Mouse (Mus musculus) embryonic facial prominence, embryonic 11.5 days (tissue): ENCODE data around the gene Rtl8c. TPM values are rescaled to one million over a fixed set of nuclear protein-coding genes. Genes with fewer than 3 reads are reported as not detected.
"Not testable (repeated sequence)": the region's sequence is repeated elsewhere in the genome, so short reads cannot be mapped to it uniquely, and the experiment has no call there.

Experiments
- ATAC-seq: fragments of 200-750 bp; cut with Nextera tagmentation; replicated peaks from 2 replicates; pipeline ENCODE4 v1.8.0; 2017; ENCODE audit warnings: low read depth; ENCODE audit not compliant: insufficient number of reproducible peaks, low FRiP score, low TSS enrichment
- DNase-seq: peaks from one replicate; pipeline ENCODE4 v3.0.0-alpha.2; 2015; ENCODE audit warnings: low spot score
- H3K27ac ChIP-seq: fragments of 300-500 bp; sonication (generic); replicated peaks from 2 replicates; pipeline ENCODE4 v1.5.1; 2014; ENCODE audit warnings: mild to moderate bottlenecking, low read depth, low read length, control low read depth
- H3K27me3 ChIP-seq: fragments of 300-500 bp; sonication (generic); 2 replicates; pipeline ENCODE4 v1.6.1; 2014; ENCODE audit warnings: mild to moderate bottlenecking, low read length, moderate library complexity, mixed read lengths; ENCODE audit not compliant: control insufficient read depth, insufficient read depth
- H3K36me3 ChIP-seq: fragments of 300-500 bp; sonication (generic); replicated peaks from 2 replicates; pipeline ENCODE4 v1.6.1; 2014; ENCODE audit warnings: low read depth, mild to moderate bottlenecking, low read length, moderate library complexity, mixed read lengths; ENCODE audit not compliant: control insufficient read depth, insufficient read depth
- H3K4me1 ChIP-seq: fragments of 300-500 bp; sonication (generic); 2 replicates; pipeline ENCODE4 v1.6.1; 2014; ENCODE audit warnings: low read length, mixed read lengths; ENCODE audit not compliant: control insufficient read depth, insufficient read depth
- H3K4me2 ChIP-seq: fragments of 300-500 bp; sonication (generic); 2 replicates; pipeline ENCODE4 v1.6.1; 2014; ENCODE audit warnings: low read depth, mild to moderate bottlenecking, control low read depth, low read length, moderate library complexity
- H3K4me3 ChIP-seq: fragments of 300-500 bp; sonication (generic); 2 replicates; pipeline ENCODE4 v1.5.1; 2014; ENCODE audit warnings: low read depth, low read length, control low read depth
- H3K9ac ChIP-seq: fragments of 300-500 bp; sonication (generic); replicated peaks from 2 replicates; pipeline ENCODE4 v1.6.1; 2014; ENCODE audit warnings: mild to moderate bottlenecking, control low read depth, low read length
- H3K9me3 ChIP-seq: fragments of 300-500 bp; sonication (generic); replicated peaks from 2 replicates; pipeline ENCODE4 v1.6.1; 2016; ENCODE audit warnings: mild to moderate bottlenecking, low read length, inconsistent platforms, mixed read lengths; ENCODE audit not compliant: control insufficient read depth
- WGBS: fragments of 180-500 bp; shearing (Covaris S2); extraction: QIAGEN DNeasy Blood & Tissue Kit; methylation state at CpG from one replicate; pipeline ENCODE4 v1.1.7; 2014; 5-methylcytosine and 5-hydroxymethylcytosine counted together
- polyA plus RNA-seq: library from polyadenylated mRNA; unstranded; fragments of >200 nt; fragmentation: Nextera tagmentation; extraction: Ambion mirVana; gene quantifications from 2 replicates; pipeline ENCODE4 v1.2.1, GENCODE M21; 2014

Rtl8c gene
- polyA plus RNA-seq: 21.3 and 27.6 TPM in 2 replicates

GRCm38 (mm10) chrX:53607242-53608121 is at the start of gene Rtl8c:
TSS of gene Rtl8c (plus strand) at chrX:53608032.
- ATAC-seq (peak; percentile 87), DNase-seq (peak; percentile 74)
- Histone ChIP-seq H3K4me2 (peak within 1 kb of the TSS; percentile 55), H3K9me3 (no peaks in the 10 kb centered on the region), H3K4me3 (peak within 1 kb of the TSS; percentile 34), H3K4me1 (no peaks in the 10 kb centered on the region), H3K27me3 (no peaks in the 10 kb centered on the region), H3K27ac (no peak within 1 kb of the TSS), H3K9ac (peak within 1 kb of the TSS; percentile 47), H3K36me3 (no peaks in the 10 kb centered on the region)
- WGBS: 25% methylated on average over 19 of the region's 20 CpGs

DNA sequence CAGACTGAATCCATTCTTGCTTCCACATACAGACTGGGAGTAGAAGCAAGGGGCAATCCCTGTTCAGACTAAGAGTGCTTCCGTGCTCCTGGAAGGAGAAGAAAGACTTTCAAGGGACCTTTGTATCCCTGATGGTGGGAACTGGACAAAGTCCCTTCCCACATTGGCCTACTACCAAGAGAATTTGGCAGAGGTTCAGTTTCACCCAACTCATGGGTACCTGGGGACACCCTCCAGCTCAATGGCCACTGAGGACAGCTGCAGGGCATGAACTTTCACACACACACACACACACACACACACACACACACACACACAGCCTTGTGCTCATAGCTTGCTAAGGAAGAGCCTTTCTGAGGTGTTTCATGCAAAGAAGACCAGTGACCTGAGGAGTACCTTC is 28.5 kb upstream of the Rtl8c start:
- Histone ChIP-seq H3K9me3 (no peaks in the 10 kb centered on the region), H3K4me1 (no peaks in the 10 kb centered on the region), H3K27ac (no peak overlapping the region), H3K4me2 (no peak overlapping the region), H3K36me3 (no peaks in the 10 kb centered on the region), H3K9ac (no peak overlapping the region), H3K4me3 (no peak overlapping the region), H3K27me3 (no peaks in the 10 kb centered on the region)
- ATAC-seq (no peak), DNase-seq (no peak)
- WGBS: 100% methylated on average over 1 of the region's 1 CpGs

DNA sequence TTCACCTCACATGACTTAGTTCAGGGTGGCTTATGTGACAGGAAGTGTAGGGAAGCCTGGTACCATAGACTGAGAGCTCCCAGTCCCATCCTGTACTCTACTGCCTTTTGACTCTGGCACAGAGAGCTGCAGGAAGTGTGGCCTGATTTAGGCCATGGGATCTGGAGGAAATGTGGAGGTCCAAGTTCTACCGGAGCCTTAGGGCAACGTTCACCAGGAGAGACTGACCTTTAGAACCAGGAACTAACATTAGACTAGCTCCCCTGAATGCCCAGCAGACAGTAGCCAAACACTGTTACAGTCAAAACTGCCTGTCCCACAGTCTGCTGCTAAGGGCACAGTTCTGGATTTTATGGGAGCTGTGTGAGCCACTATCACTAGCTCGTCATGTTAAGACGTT is 26.4 kb upstream of the Rtl8c start:
- not testable (repeated sequence) for DNase-seq, H3K36me3 ChIP-seq, ATAC-seq, H3K9me3 ChIP-seq, H3K4me3 ChIP-seq, H3K9ac ChIP-seq, H3K4me2 ChIP-seq, H3K27me3 ChIP-seq, H3K4me1 ChIP-seq, H3K27ac ChIP-seq
- 86% methylated on average over 2 of the region's 4 CpGs for WGBS

- not testable (repeated sequence) for ATAC-seq, H3K4me1 ChIP-seq, DNase-seq, H3K27me3 ChIP-seq, H3K36me3 ChIP-seq, H3K27ac ChIP-seq, H3K9ac ChIP-seq, H3K9me3 ChIP-seq, H3K4me2 ChIP-seq, H3K4me3 ChIP-seq
- WGBS: 60% methylated on average over 2 of the region's 4 CpGs
Measured at GRCm38 (mm10) chrX:53583404-53583803, 24.4 kb upstream of the Rtl8c start.

DNA sequence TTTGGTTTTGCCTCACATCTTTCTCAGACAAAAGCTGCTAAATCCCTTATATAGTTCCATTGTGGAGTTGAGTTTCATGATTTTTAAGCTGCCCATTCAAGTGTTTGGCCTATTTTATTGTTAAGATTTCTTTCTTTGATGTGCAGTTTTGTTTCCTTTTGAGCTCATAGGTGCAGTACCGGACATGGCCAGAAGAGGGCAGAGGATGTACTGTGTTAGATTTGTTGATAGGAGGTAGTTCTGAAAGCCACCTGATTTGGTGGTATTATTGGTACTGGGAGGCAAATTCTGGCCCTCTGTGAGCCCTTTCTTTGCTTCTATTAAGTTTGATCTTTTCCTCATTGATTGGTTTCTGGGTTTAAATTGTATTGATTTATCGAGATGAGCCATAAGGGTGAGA is 7.8 kb upstream of the Rtl8c start:
- H3K36me3 ChIP-seq, H3K27ac ChIP-seq, H3K9me3 ChIP-seq, ATAC-seq, H3K27me3 ChIP-seq, H3K4me2 ChIP-seq, H3K9ac ChIP-seq, H3K4me3 ChIP-seq, DNase-seq, H3K4me1 ChIP-seq: not testable (repeated sequence)
- 0% methylated on average over 1 of the region's 2 CpGs for WGBS

DNA sequence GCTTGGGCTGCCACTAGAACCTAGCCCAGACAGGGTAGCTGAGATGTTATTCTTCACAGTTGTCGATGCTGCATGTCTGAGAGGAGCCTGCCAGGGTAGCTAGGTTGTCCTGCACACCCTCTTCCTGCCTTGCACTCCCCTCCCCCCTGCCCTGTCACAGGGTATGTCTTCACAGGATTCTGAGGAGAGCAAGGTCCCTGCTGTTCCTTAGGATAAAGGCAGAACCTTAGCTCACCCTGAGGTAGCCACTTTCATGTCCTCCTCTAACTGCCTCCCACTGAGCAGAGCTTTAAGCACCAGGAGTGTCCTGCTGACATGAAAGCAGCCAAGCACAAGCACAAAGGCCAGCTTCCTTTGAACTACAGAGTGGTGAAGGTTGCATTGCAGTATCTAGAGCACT is 1.7 kb upstream of the Rtl8c start:
- ATAC-seq, H3K36me3 ChIP-seq, H3K27me3 ChIP-seq, H3K27ac ChIP-seq, H3K4me3 ChIP-seq, H3K4me1 ChIP-seq, H3K9me3 ChIP-seq, H3K4me2 ChIP-seq, DNase-seq, H3K9ac ChIP-seq: not testable (repeated sequence)
- WGBS: 17% methylated on average over 1 of the region's 1 CpGs

DNA sequence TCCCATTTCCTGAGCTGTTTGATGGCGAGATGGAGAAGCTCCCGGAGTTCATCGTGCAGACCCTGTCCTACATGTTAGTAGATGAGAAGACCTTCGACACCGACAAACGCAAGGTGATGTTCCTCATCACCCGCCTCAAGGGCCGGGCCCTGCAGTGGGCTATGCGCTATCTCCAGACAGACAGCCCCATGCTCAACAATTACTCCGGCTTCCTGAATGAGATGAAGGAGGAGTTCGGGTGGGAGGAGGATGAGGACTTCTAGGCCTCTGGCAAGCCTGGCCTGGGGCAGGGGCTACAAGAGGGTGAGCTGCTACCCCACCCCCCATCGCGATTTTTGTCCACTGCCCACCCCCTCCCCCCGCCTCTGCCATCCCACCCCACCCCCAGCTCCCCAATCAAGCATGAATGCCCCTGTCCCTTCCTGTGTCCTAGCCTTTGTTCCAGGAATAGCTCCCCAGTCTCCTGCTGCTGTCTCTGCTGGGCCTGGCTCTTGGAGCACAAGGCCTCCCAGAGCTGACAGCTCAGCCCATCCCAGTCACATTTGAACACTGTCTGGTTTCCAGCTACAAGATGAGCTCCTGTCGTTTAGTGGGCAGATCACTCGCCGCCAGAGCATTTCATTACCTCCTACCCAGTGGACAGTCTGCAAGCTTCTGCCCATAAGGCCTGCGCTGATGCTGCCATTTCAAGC is 436 bp downstream of the Rtl8c start:
- no peaks in the 10 kb centered on the region for H3K36me3 ChIP-seq
- no peaks in the 10 kb centered on the region for H3K4me1 ChIP-seq
- H3K4me3 ChIP-seq: peak overlapping the region; percentile 34
- peak overlapping the region; percentile 47 for H3K9ac ChIP-seq
- no peak overlapping the region for H3K27ac ChIP-seq
- 23% methylated on average over 14 of the region's 18 CpGs for WGBS
- peak overlapping the region; percentile 55 for H3K4me2 ChIP-seq
- no peaks in the 10 kb centered on the region for H3K9me3 ChIP-seq
- no peaks in the 10 kb centered on the region for H3K27me3 ChIP-seq
- ATAC-seq (peak; percentile 50), DNase-seq (peak; percentile 0)

DNA sequence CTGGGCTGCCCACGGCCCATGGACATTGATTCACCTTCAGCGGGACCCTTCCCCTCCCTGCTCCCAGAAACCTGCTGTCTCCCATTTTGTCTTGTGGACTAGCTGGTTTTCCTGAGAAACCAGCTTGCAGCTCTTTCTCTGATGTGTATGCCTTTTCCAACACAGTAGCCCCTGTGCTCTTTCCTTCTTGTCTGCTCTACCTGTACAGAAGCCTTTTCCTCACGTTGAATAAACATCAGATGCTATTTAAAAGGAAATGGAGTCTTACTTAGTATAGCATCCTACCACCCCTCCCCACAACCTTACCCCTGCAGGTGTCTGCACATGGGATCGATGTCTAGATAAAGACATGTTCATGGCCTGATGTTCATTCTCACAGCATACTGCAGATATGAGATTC is 1.0 kb downstream of the Rtl8c start, which contains the start of gene Gm14597:
Gene Gm14597 (minus strand): TSS at position 101 of the 400 bp plus-strand sequence.
- H3K27ac ChIP-seq, H3K9me3 ChIP-seq, H3K27me3 ChIP-seq, DNase-seq, H3K4me1 ChIP-seq, ATAC-seq, H3K36me3 ChIP-seq: not testable (repeated sequence)
- Histone ChIP-seq H3K4me3 (peak within 1 kb of the TSS; percentile 34), H3K4me2 (peak within 1 kb of the TSS; percentile 55), H3K9ac (peak within 1 kb of the TSS; percentile 47)
- 73% methylated on average over 2 of the region's 4 CpGs for WGBS
